Mouse (Mus musculus): ENCODE results near the gene Timp4. TPM values are rescaled to one million over a fixed set of nuclear protein-coding genes. Genes with fewer than 3 reads are reported as not detected.
"Not testable (repeated sequence)": the region's sequence is repeated elsewhere in the genome, so short reads cannot be mapped to it uniquely, and the experiment has no call there.

Timp4 gene
- total RNA-seq, 2 experiments from 2014 or later = 17.2 to 18.3 TPM

DNA sequence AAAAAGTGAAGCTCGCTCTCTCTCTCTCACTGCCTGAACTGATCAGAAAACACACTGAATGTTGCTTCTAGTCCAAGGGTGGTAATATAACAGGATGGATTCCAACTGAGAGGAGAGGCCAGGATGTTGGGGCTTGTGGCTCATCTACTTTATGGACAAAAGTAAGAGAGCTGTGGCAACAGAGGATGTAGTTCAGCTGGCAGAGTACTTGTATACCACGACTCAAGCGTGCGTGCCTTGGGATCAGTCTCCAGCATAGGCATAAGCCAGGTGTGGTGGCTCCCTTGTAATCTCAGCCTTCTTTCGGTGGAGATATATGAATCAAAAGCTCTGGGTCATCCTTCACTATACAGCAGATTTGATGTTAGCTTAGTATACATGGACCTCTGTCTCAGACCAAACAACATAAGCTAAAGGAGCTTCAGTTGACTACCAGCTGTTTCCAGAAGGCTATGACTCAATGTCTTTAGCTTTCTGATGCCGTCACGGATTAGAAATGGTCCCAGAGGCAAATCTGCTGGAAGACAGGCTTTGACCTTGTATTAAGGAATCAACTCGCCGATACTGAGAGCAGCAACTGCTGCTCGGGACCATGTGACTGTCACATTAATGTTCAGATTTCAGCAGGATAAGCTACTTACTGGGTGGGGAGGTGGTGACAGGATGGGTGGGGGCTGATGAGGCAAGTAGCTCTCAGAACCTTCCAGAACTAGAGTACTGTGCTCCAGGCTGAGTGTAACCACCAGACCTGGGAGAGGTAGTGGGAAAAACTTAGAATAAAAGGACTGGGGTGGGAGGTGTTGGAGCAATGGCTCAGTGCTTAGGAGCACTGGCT lies 16.8 kb upstream of the Timp4 start:
- no peak for DNase-seq (ENCODE audit: low spot score in 2 of 2)
- intact Hi-C loops (cut with DNase I) = loop anchor here (1.0 to 10.0 kb wide), 3 partner anchors 41 to 334 kb away; partner anchors contain the start of gene Gm17482

- peak; percentile 80 to 82 for DNase-seq (ENCODE audit: low spot score in 2 of 2)
- intact Hi-C loops (cut with DNase I) = loop anchor here (1.0 to 10.0 kb wide), 3 partner anchors 41 to 333 kb away; partner anchors contain the start of gene Gm17482
Measured at GRCm38 (mm10) chr6:115267916-115268315, 15.9 kb upstream of the Timp4 start.

DNA sequence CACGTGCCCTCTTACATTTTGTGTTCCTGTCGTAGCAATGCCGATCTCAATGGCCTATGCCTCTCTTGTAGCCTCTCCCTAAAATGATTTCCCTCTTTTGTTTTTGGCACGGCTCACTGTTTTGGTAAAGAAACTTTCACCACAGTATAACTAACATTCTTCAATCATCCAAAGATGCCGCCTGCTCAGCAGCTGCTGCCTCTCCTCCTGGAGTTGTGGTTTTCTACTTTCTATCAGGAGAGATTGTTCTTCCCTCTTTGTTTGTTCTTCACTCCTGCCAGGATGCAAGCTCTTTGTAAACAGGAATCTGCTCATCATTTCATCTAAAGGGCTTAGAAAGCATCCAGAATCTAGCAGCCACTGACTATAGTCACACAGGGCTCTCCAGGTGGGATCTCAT lies 14.8 kb upstream of the Timp4 start:
- no peak for DNase-seq (ENCODE audit: low spot score in 2 of 2)
- intact Hi-C loops (cut with DNase I) = loop anchor here (5.0 to 10.0 kb wide), 2 partner anchors 214 to 332 kb away; no protein-coding TSS in a partner anchor

- intact Hi-C loops (cut with DNase I) = loop anchor here (10.0 kb wide), 1 partner anchor 326 kb away; no protein-coding TSS in a partner anchor
- no peak for DNase-seq (ENCODE audit: low spot score in 2 of 2)
Measured at GRCm38 (mm10) chr6:115260507-115260906, 8.5 kb upstream of the Timp4 start.

- DNase-seq (ENCODE audit: low spot score in 2 of 2) = peak in 1 of 2 experiments; percentile 36
- intact Hi-C loops (cut with DNase I) = no loop called here
Measured at GRCm38 (mm10) chr6:115255171-115255570, 3.2 kb upstream of the Timp4 start.

- peak; percentile 46 to 49 for DNase-seq (ENCODE audit: low spot score in 2 of 2)
- intact Hi-C loops (cut with DNase I) = no loop called here
Measured at GRCm38 (mm10) chr6:115251531-115251985, 447 bp downstream of the Timp4 start.

GRCm38 (mm10) chr6:115245500-115246058 lies 6.4 kb downstream of the Timp4 start:
- DNase-seq (ENCODE audit: low spot score in 2 of 2) = no peak
- intact Hi-C loops (cut with DNase I) = no loop called here

- intact Hi-C loops (cut with DNase I) = no loop called here
- no peak for DNase-seq (ENCODE audit: low spot score in 2 of 2)
Measured at GRCm38 (mm10) chr6:115244222-115244621, 7.8 kb downstream of the Timp4 start.

DNA sequence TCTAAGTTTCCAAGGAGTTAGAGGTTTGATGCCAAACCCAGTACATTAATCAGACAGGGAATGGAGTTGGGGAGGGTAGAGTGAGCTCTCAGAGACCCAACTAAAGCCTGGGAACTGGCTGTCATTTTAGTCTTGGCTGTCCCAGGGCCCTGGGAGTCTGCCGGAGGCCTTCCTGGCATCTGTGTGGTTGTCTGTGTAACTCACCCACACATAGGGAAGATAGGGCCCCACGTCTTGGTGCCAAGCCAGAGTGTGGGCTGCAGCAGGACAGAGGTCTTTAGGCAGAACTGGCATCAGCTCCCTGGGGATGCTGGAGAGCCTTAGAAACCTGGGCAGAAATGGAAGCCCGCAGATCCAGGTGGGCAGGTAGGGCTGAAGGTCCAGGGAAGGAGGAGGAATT lies 10.1 kb downstream of the Timp4 start:
- intact Hi-C loops (cut with DNase I) = no loop called here
- no peak for DNase-seq (ENCODE audit: low spot score in 2 of 2)

- no peak for DNase-seq (ENCODE audit: low spot score in 2 of 2)
- intact Hi-C loops (cut with DNase I) = no loop called here
Measured at GRCm38 (mm10) chr6:115241131-115241699, 10.8 kb downstream of the Timp4 start.

DNA sequence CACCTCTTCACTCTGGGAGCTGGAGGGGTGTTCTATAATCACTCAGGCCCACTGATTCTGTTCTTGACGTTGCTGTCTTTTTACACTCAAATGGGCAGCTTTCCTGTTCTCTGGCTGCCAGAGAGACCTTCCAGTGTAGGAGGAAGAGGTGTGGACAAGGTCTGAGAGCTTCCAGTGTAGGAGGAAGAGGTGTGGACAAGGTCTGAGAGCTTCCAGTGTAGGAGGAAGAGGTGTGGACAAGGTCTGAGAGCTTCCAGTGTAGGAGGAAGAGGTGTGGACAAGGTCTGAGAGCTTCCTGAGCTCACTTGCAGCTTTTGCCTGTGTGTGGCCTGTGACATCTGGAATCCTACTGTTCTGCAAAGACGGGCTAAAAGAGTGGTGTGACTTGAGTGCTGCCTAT lies 11.6 kb downstream of the Timp4 start:
- intact Hi-C loops (cut with DNase I); DNase-seq (ENCODE audit: low spot score in 2 of 2): not testable (repeated sequence)

DNA sequence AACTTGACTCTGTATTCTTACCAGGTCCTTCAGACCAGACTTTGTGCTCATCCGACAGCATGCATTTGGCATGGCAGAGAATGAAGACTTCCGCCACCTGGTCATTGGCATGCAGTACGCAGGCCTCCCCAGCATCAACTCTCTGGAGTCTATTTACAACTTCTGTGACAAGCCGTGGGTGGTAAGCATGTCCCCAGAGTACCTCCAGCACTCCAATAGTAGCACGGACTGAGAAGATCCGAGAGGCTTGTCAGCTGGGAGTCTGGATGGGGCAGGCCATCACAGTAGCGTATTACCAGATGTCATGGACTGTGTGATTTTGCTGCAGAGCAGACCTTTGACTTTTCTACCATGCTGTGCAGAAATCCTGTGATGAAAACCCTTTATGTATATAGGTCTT lies 12.7 kb downstream of the Timp4 start:
- peak in 1 of 2 experiments; percentile 61 for DNase-seq (ENCODE audit: low spot score in 2 of 2)

GRCm38 (mm10) chr6:115238031-115239027 lies 13.7 kb downstream of the Timp4 start:
- intact Hi-C loops (cut with DNase I) = no loop called here
- DNase-seq (ENCODE audit: low spot score in 2 of 2) = no peak

More for the DNA sequence above, 12.7 kb downstream of the Timp4 start:
- intact Hi-C loops (cut with DNase I) = no loop called here

DNA sequence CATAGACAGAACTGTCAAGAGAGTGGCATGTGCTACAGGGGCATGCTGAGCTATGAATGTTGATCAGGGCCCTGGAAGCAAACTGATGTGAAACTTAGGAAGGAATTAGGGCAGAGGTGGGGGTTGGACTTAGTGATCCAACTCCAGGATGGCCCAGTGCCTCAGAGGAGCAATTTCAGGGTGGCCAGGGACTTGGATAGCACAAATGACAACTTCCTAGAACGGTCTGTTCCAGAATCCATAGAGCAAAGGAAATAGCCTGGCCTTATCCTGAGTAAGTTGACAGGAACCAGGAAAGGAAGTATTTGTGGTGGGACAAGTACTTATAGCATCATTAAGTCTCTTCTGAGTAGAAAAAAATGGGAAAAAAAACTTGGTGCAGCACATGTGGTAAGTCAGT lies 19.4 kb downstream of the Timp4 start:
- DNase-seq (ENCODE audit: low spot score in 2 of 2) = no peak
- intact Hi-C loops (cut with DNase I) = no loop called here

DNA sequence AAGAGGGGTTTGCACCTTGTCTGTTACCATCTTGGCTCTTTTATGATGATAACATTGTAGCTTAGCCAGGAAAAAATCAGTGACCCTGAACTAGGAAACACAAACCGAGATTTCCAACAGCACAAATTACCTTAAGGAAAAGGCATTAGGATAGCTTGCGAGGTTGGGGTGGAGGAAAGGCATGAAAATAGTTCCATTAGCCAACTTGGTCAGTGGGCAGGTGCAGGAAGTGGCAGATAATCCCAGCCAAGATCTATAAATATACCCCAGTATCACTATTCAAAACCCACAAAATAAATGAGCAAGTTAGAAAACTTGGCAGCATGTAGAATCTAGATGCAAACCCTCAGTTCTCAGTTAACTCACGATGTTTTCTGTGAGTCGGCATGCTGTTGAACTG lies 20.2 kb downstream of the Timp4 start:
- DNase-seq (ENCODE audit: low spot score in 2 of 2) = no peak
- intact Hi-C loops (cut with DNase I) = no loop called here

DNA sequence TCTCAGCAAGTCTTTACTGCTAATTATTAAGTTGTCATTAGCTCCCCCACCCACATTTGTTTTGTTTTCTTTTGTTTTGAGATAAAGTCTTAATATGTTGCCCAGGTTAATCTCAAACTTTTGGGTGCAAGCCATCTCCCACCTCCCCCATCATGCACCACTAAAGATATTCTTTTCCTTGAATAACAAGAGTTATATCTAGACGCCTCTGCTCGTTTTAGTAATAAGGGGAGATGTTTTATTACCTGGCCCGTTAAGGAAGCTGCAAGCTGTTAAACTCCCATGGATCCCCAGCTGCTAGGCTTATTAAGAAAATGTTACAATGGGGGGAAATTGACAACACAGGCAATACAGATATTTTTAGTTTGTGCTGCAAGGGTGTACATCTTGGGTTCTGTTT lies 21.4 kb downstream of the Timp4 start:
- intact Hi-C loops (cut with DNase I) = no loop called here
- DNase-seq (ENCODE audit: low spot score in 2 of 2) = no peak

GRCm38 (mm10) chr6:115227529-115227928 lies 24.5 kb downstream of the Timp4 start:
- peak; percentile 89 to 94 for DNase-seq (ENCODE audit: low spot score in 2 of 2)

GRCm38 (mm10) chr6:115227043-115227442 lies 25.0 kb downstream of the Timp4 start, which contains the start of gene Gm17482:
Gene Gm17482, plus strand, starts transcription at chr6:115227343.
- intact Hi-C loops (cut with DNase I) = loop anchor here (1.0 to 10.0 kb wide), 3 partner anchors 41 to 312 kb away; partner anchors contain the start of gene Syn2
- no peak for DNase-seq (ENCODE audit: low spot score in 2 of 2)

More at GRCm38 (mm10) chr6:115227529-115227928, 24.5 kb downstream of the Timp4 start:
- intact Hi-C loops (cut with DNase I) = loop anchor here (1.0 to 10.0 kb wide), 3 partner anchors 41 to 311 kb away; partner anchors contain the start of gene Syn2

GRCm38 (mm10) chr6:115225519-115225918 lies 26.5 kb downstream of the Timp4 start:
- intact Hi-C loops (cut with DNase I) = loop anchor here (10.0 kb wide), 1 partner anchor 91 kb away; the partner anchor contains the start of gene Syn2
- DNase-seq (ENCODE audit: low spot score in 2 of 2) = peak in 1 of 2 experiments; percentile 37
